Mouse (Mus musculus): ENCODE measurements around the gene Gnb3. TPM values are rescaled to one million over a fixed set of nuclear protein-coding genes. Genes with fewer than 3 reads are reported as not detected.

The Gnb3 gene
- polyA plus RNA-seq, 1 experiment, result not detected

DNA sequence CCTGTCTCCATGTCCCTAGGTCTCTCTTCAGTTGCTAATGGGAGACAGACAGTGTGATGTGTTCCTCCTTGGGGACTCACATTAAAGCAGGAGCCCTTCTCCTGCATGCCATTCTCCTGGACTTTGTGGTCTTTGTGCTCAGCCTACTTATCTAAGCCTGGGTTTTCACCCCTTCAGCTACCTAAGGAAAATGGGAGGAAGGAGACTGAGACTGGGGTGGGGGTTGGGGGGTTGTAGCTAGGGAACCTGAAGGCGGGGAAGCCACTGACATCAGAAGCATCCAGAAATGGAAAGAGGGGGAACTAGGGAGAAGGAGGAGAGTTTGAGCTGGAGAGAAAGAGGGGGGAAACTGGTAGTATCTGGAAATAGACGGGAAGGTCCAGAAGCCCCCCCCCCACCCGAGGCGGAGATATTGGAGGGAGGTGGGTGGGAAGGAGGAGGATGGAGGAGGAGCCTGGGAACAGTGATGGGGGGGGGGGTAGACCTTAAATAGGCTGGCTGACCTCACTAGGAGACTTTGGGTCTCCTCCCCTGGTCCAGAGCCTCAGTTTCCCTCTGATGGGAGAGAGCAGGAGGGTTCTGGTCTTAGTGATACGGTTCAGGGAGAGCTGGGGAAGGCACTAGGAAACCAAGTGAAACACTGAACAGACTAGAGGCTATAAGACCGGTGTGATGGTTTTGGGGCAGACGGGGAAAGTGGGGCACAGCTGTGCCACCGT lies 22.5 kb upstream of the Gnb3 start:
- Histone ChIP-seq H3K4me3 (ENCODE audit: control insufficient read depth, low read depth, low read length) (no peak overlapping the region), H3K4me1 (ENCODE audit: control insufficient read depth, insufficient read depth, low read length) (peaks cover 4% of the 10 kb centered on the region), H3K27me3 (ENCODE audit: control insufficient read depth, insufficient read depth, low read length) (no peaks in the 10 kb centered on the region), H3K36me3 (ENCODE audit: control insufficient read depth, insufficient read depth, low read length) (no peaks in the 10 kb centered on the region), H3K27ac (ENCODE audit: control insufficient read depth, insufficient read depth, low read depth, low read length) (no peak overlapping the region)
- TF ChIP-seq CTCF (IDR thresholded peaks at IDR 0.05; ENCODE audit: control insufficient read depth, insufficient read depth, insufficient replicate concordance, low read depth, low read length) (no peak), POLR2A (IDR thresholded peaks at IDR 0.05; ENCODE audit: control insufficient read depth, low read depth, low read length) (no peak)

DNA sequence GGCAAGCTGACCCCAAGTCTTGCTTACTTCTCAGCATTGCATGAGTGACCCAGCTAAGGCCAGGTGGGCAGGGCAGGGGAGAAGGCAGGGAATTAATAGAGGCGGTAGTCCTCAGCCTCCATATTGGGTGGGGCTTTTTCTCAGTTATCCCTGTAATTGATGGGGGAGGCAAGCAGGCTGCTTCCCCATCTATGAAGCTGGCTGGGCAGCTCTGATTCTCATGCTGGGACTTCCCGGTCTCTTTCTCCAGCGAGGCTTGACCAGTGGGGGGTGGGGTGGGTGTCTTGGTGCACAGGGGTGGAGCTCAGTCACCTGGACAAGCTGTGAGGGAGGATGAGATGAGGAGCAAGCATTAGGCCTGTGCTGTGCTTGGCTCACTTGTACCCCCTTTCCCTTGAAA lies 21.7 kb upstream of the Gnb3 start:
- H3K4me3 ChIP-seq (ENCODE audit: control insufficient read depth, low read depth, low read length), result no peak overlapping the region
- H3K27me3 ChIP-seq (ENCODE audit: control insufficient read depth, insufficient read depth, low read length), result no peaks in the 10 kb centered on the region
- no peaks in the 10 kb centered on the region for H3K36me3 ChIP-seq (ENCODE audit: control insufficient read depth, insufficient read depth, low read length)
- TF ChIP-seq CTCF (IDR thresholded peaks at IDR 0.05; ENCODE audit: control insufficient read depth, insufficient read depth, insufficient replicate concordance, low read depth, low read length), result no peak
- no peak for TF ChIP-seq POLR2A (IDR thresholded peaks at IDR 0.05; ENCODE audit: control insufficient read depth, low read depth, low read length)
- no peak overlapping the region for H3K27ac ChIP-seq (ENCODE audit: control insufficient read depth, insufficient read depth, low read depth, low read length)
- H3K4me1 ChIP-seq (ENCODE audit: control insufficient read depth, insufficient read depth, low read length), result peaks cover 7% of the 10 kb centered on the region

DNA sequence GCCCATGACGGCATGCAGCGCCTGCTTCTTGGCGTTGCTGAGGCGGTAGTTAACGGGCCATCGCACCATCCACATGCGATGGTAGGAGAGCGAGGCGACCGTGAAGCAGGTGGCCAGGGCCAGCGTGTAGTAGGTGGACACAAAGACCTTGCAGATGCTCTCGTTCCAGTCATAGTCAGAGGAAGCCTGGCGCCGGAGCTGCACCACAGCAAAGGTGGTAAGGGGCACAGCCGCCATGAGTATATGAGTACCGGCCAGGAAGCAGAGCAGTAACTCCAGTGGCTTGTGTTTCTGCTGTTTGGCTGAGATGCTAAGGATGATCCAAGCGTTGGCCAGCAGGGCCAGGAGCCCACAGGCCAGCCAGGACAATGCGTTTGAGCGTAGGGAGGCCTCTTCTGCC lies 21.2 kb upstream of the Gnb3 start:
- TF ChIP-seq POLR2A (IDR thresholded peaks at IDR 0.05; ENCODE audit: control insufficient read depth, low read depth, low read length), result no peak
- no peak for TF ChIP-seq CTCF (IDR thresholded peaks at IDR 0.05; ENCODE audit: control insufficient read depth, insufficient read depth, insufficient replicate concordance, low read depth, low read length)
- Histone ChIP-seq H3K27me3 (ENCODE audit: control insufficient read depth, insufficient read depth, low read length) (no peaks in the 10 kb centered on the region), H3K4me3 (ENCODE audit: control insufficient read depth, low read depth, low read length) (no peak overlapping the region), H3K4me1 (ENCODE audit: control insufficient read depth, insufficient read depth, low read length) (peaks cover 8% of the 10 kb centered on the region), H3K36me3 (ENCODE audit: control insufficient read depth, insufficient read depth, low read length) (no peaks in the 10 kb centered on the region), H3K27ac (ENCODE audit: control insufficient read depth, insufficient read depth, low read depth, low read length) (no peak overlapping the region)

DNA sequence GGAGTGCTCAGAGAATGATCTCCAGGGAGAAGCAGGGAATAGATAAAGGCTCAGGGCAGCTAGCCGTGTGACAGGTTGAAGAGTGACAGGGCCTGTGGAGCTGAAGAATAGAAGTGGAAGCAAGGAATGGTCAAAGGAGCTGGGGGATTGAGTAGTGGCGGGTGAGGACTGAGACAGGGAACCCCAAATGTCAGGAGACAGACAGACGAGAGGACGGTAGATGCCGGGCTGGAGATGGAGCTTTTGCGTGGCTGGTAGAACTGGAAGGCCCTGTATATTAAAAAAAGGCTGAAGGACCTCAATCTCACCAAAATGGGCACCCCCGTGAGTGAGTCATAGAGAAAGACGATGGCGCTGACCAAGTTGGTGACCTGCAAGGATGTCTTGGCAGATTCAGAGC lies 20.4 kb upstream of the Gnb3 start:
- Histone ChIP-seq H3K4me3 (ENCODE audit: control insufficient read depth, low read depth, low read length) (no peak overlapping the region), H3K36me3 (ENCODE audit: control insufficient read depth, insufficient read depth, low read length) (no peaks in the 10 kb centered on the region), H3K27ac (ENCODE audit: control insufficient read depth, insufficient read depth, low read depth, low read length) (no peak overlapping the region), H3K27me3 (ENCODE audit: control insufficient read depth, insufficient read depth, low read length) (no peaks in the 10 kb centered on the region), H3K4me1 (ENCODE audit: control insufficient read depth, insufficient read depth, low read length) (peaks cover 8% of the 10 kb centered on the region)
- TF ChIP-seq CTCF (IDR thresholded peaks at IDR 0.05; ENCODE audit: control insufficient read depth, insufficient read depth, insufficient replicate concordance, low read depth, low read length), result no peak
- no peak for TF ChIP-seq POLR2A (IDR thresholded peaks at IDR 0.05; ENCODE audit: control insufficient read depth, low read depth, low read length)

DNA sequence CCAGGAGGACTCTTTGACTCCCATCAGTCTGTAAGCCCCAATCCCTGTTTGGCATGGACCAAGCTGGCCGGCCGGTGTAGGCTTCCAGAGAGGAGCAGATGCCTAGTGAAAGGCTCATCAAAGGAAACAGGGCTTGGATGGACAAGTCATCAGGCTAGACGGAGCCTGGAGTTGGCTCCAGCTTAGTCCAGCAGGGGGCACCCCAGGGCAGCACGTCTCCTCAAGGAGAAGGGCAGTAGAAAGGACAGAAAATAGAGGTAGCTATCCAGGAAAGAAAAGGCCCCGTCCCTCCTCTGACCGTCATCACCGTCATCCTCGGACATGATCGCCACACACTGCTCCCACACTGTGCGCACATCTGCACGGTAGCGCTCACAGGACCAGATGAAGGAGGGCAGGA lies 19.6 kb upstream of the Gnb3 start:
- Histone ChIP-seq H3K27me3 (ENCODE audit: control insufficient read depth, insufficient read depth, low read length) (no peaks in the 10 kb centered on the region), H3K27ac (ENCODE audit: control insufficient read depth, insufficient read depth, low read depth, low read length) (no peak overlapping the region), H3K36me3 (ENCODE audit: control insufficient read depth, insufficient read depth, low read length) (no peaks in the 10 kb centered on the region), H3K4me3 (ENCODE audit: control insufficient read depth, low read depth, low read length) (no peak overlapping the region), H3K4me1 (ENCODE audit: control insufficient read depth, insufficient read depth, low read length) (peaks cover 8% of the 10 kb centered on the region)
- TF ChIP-seq POLR2A (IDR thresholded peaks at IDR 0.05; ENCODE audit: control insufficient read depth, low read depth, low read length) (no peak), CTCF (IDR thresholded peaks at IDR 0.05; ENCODE audit: control insufficient read depth, insufficient read depth, insufficient replicate concordance, low read depth, low read length) (peak; percentile 80; the same call in 1 of the 2 replicates)

DNA sequence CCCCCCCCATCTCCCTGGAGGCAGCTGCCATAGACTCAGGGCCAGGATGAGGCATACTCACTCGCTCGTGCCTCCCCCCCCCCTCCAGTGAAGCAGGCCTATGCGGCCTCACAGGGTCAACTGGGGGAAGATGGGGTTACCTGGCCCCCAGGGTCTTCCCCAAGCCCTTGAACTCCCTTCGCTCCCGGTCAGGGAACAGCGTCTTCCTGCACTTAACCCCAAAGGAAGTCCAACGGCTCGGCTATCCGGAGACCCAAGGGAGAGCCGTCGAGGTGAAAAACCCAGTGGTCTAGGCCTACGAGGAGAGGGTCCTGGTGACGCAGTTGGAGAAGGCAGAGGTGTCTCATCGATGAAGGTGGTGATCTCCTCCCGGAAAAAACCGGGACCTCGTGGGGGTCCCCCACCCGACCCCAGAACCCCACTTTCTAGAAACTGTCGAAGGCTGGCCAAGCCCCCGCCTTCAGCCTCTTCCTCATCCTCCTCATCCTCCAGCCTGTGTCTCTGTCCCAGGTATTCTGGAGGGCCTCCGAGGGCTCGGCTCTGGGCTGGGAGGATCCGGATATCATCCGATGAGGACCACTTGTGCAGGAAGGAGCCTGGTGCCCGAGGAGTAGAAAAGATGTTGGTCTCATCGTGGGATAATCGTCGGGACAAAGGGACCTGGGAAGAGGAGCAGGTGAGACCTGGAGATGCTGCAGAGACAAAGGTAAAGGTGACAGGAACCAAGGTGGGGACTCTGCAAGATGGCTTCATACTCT lies 18.7 kb upstream of the Gnb3 start:
- TF ChIP-seq CTCF (IDR thresholded peaks at IDR 0.05; ENCODE audit: control insufficient read depth, insufficient read depth, insufficient replicate concordance, low read depth, low read length) (no peak), POLR2A (IDR thresholded peaks at IDR 0.05; ENCODE audit: control insufficient read depth, low read depth, low read length) (no peak)
- peaks cover 8% of the 10 kb centered on the region for H3K4me1 ChIP-seq (ENCODE audit: control insufficient read depth, insufficient read depth, low read length)
- 0 out of 2 replicates have a peak overlapping the region, but pooled peaks have one; percentile 3 for H3K4me3 ChIP-seq (ENCODE audit: control insufficient read depth, low read depth, low read length)
- H3K36me3 ChIP-seq (ENCODE audit: control insufficient read depth, insufficient read depth, low read length), result no peaks in the 10 kb centered on the region
- H3K27me3 ChIP-seq (ENCODE audit: control insufficient read depth, insufficient read depth, low read length), result no peaks in the 10 kb centered on the region
- H3K27ac ChIP-seq (ENCODE audit: control insufficient read depth, insufficient read depth, low read depth, low read length), result no peak overlapping the region

DNA sequence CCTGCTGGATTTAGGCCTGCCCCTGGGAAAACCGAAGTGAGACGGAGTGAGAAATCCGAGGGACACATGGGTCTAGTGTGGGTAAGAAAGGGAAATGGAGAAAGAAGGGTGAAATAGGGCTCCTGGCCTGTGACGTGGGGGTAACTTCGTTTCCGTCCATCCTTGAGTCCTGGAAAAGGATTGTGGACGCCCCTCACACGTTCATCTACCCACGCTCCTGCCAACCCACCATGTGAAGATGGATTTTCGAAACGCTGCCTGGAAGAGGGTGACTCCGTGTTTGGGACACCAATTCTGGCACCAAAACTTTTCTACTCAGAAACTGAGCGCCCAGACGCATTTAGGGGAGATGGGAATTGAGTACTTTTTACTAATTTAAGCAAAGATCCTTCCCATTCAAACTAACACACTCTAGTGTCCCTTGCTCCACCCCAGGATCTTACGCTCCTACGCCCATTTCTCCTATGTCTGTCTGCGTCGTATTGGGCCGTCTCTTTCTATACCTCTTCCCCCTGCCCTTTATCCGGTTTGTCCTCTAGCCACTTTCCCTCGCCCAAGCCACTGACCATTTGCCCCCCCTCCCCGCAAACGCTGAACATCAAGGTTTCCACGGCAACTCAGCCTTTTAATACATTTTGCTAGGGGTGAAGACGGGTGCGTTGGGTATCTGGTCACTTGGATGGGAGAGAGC lies 17.9 kb upstream of the Gnb3 start:
- H3K27ac ChIP-seq (ENCODE audit: control insufficient read depth, insufficient read depth, low read depth, low read length), result no peak overlapping the region
- H3K27me3 ChIP-seq (ENCODE audit: control insufficient read depth, insufficient read depth, low read length), result no peaks in the 10 kb centered on the region
- no peak overlapping the region for H3K4me3 ChIP-seq (ENCODE audit: control insufficient read depth, low read depth, low read length)
- H3K4me1 ChIP-seq (ENCODE audit: control insufficient read depth, insufficient read depth, low read length), result peaks cover 4% of the 10 kb centered on the region
- H3K36me3 ChIP-seq (ENCODE audit: control insufficient read depth, insufficient read depth, low read length), result no peaks in the 10 kb centered on the region
- TF ChIP-seq POLR2A (IDR thresholded peaks at IDR 0.05; ENCODE audit: control insufficient read depth, low read depth, low read length) (no peak), CTCF (IDR thresholded peaks at IDR 0.05; ENCODE audit: control insufficient read depth, insufficient read depth, insufficient replicate concordance, low read depth, low read length) (no peak)

All from testis, adult 2 months (tissue).